Mouse (Mus musculus): Measurements from ENCODE around the gene Rpl14. TPM values are rescaled to one million over a fixed set of nuclear protein-coding genes. Genes with fewer than 3 reads are reported as not detected.
A peak's percentile ranks its signal among the peaks of the same experiment; 100 is the strongest.

Gene Rpl14
- polyA plus RNA-seq, 1 experiment from 2014 or later = 497 TPM

GRCm38 (mm10) chr9:120546482-120546881 lies 24.8 kb upstream of the Rpl14 start:
- H3K27ac ChIP-seq (replicated peaks) = no peak overlapping the region
- peaks cover 10% of the 10 kb centered on the region for H3K4me1 ChIP-seq (replicated peaks)
- peaks cover 6% of the 10 kb centered on the region; the same call in 1 of the 2 replicates for H3K27me3 ChIP-seq
- H3K9ac ChIP-seq = no peak overlapping the region
- no peaks in the 10 kb centered on the region for H3K9me3 ChIP-seq
- H3K4me2 ChIP-seq = no peak overlapping the region
- no peaks in the 10 kb centered on the region for H3K36me3 ChIP-seq
- WGBS = 95% methylated on average over 9 of the region's 9 CpGs
- no peak overlapping the region for H3K4me3 ChIP-seq
- ATAC-seq (ENCODE audit: low read depth) = no peak

DNA sequence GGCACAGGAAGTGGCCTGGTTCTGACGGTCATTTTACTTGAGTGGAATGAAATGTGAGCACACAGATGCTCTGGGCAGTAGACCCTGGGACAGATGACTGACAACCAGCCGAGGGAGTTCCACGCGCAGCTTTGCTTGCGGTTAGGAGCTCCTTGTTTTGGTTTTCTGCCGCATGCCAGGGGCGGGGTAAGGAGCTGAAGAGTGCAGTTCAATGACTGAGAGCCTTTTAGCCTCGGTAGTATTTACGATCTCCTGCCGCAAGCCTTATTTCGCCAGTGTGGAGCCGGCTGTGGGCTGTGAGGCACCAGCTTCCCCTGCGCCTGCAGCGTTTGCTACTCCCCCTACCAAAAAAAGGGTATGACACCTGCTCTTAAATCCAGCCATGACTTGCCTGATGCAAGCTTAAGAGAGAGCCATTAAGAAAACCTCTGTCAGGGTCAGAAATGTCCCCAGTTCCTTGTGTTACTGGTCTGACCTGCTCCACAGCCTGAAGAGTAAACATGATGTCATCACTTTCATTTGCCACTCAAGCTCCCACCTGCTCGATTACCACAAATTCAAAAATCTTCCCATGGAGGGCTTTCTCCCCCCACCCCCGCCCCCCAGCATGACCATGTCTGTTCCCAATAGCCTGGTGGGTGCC lies 24.1 kb upstream of the Rpl14 start:
- peak overlapping the region; percentile 14; the same call in 1 of the 2 replicates for H3K27ac ChIP-seq (replicated peaks)
- H3K9ac ChIP-seq = 0 out of 2 replicates have a peak overlapping the region, but pooled peaks have one; percentile 36
- WGBS = 13% methylated on average over 16 of the region's 16 CpGs
- ATAC-seq (ENCODE audit: low read depth) = no peak
- no peaks in the 10 kb centered on the region for H3K36me3 ChIP-seq
- H3K4me1 ChIP-seq (replicated peaks) = peaks cover 10% of the 10 kb centered on the region
- peak overlapping the region; percentile 35 for H3K4me2 ChIP-seq
- no peaks in the 10 kb centered on the region for H3K9me3 ChIP-seq
- no peak overlapping the region for H3K4me3 ChIP-seq
- no peaks in the 10 kb centered on the region for H3K27me3 ChIP-seq

DNA sequence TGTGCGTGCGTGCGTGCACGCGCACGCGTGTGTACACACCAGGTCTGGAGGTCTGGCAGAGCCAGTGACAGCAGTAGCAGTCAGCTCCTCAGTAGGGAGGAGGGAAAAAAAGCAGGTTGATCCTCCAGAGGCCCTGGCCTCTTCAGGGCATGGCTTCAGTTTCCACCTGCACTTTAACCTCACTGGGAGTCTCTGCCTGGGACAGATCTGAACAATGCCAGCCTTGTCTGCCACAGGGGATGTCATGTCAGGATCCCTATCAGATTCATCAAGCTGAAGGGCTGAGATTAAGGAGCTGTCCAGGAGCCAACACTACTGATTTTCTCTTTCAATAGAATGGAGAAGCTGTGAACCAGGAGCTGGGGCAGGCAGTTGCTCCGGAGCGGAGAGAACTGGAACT lies 20.5 kb upstream of the Rpl14 start:
- no peaks in the 10 kb centered on the region for H3K27me3 ChIP-seq
- H3K27ac ChIP-seq (replicated peaks) = no peak overlapping the region
- H3K9ac ChIP-seq = no peak overlapping the region
- 94% methylated on average over 9 of the region's 9 CpGs for WGBS
- H3K36me3 ChIP-seq = no peaks in the 10 kb centered on the region
- H3K4me2 ChIP-seq = no peak overlapping the region
- no peak overlapping the region for H3K4me3 ChIP-seq
- H3K9me3 ChIP-seq = no peaks in the 10 kb centered on the region
- peaks cover 10% of the 10 kb centered on the region for H3K4me1 ChIP-seq (replicated peaks)
- no peak for ATAC-seq (ENCODE audit: low read depth)

DNA sequence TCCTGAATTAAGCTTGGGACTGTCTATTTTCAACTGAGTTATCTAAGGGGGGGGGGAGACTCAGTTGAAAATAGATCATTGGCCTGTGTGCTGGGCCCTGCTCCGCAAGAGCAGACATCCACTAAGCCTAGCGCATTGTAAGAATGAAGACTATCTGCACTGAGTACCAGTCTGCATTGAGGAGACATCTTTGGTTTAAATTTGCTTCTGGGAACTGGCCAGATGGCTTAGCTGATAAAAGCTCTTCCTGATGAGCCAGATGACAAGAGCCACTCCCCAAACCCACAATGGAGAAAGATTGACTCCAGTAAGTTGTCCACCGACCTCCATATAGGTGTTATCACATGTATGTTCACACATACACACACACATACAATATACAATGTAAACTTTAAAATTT lies 7.7 kb upstream of the Rpl14 start:
- no peaks in the 10 kb centered on the region for H3K27me3 ChIP-seq
- H3K36me3 ChIP-seq = no peaks in the 10 kb centered on the region
- H3K4me3 ChIP-seq = no peak overlapping the region
- 89% methylated on average over 3 of the region's 3 CpGs for WGBS
- no peak overlapping the region for H3K9ac ChIP-seq
- H3K27ac ChIP-seq (replicated peaks) = no peak overlapping the region
- H3K4me1 ChIP-seq (replicated peaks) = no peaks in the 10 kb centered on the region
- no peak for ATAC-seq (ENCODE audit: low read depth)
- no peak overlapping the region for H3K4me2 ChIP-seq
- no peaks in the 10 kb centered on the region for H3K9me3 ChIP-seq

GRCm38 (mm10) chr9:120564247-120564646 lies 7.0 kb upstream of the Rpl14 start:
- Histone ChIP-seq H3K36me3 (no peaks in the 10 kb centered on the region), H3K4me2 (no peak overlapping the region), H3K4me3 (no peak overlapping the region), H3K4me1 (replicated peaks) (no peaks in the 10 kb centered on the region), H3K9me3 (no peaks in the 10 kb centered on the region), H3K27ac (replicated peaks) (no peak overlapping the region), H3K27me3 (no peaks in the 10 kb centered on the region), H3K9ac (no peak overlapping the region)
- WGBS = 83% methylated on average over 2 of the region's 2 CpGs
- no peak for ATAC-seq (ENCODE audit: low read depth)

GRCm38 (mm10) chr9:120566384-120566783 lies 4.9 kb upstream of the Rpl14 start:
- H3K4me3 ChIP-seq = no peak overlapping the region
- no peaks in the 10 kb centered on the region for H3K36me3 ChIP-seq
- H3K4me2 ChIP-seq = no peak overlapping the region
- H3K27ac ChIP-seq (replicated peaks) = no peak overlapping the region
- H3K9ac ChIP-seq = no peak overlapping the region
- no peaks in the 10 kb centered on the region for H3K27me3 ChIP-seq
- WGBS = 80% methylated on average over 5 of the region's 5 CpGs
- H3K9me3 ChIP-seq = no peaks in the 10 kb centered on the region
- H3K4me1 ChIP-seq (replicated peaks) = peaks cover 12% of the 10 kb centered on the region
- ATAC-seq (ENCODE audit: low read depth) = no peak

DNA sequence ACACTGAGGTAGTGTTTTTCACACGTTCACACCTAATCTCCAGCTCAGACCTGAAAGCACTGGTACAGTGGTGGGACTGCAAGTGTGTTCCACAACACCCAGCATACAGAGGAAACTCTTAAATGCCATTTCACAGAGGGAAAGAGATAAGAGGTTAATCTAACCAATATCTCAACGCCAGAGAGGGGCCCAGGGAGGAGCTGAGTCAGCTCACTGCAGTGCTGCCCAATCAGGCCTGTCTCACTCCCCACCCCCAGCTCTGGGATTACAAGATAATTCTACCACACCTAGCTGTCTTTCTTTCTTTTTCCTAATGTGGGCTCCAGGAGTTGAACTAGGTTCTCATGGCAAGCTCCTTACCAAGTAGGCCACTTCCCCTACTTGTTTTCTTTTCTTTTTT lies 2.3 kb upstream of the Rpl14 start:
- Histone ChIP-seq H3K9me3 (no peaks in the 10 kb centered on the region), H3K9ac (no peak overlapping the region), H3K4me1 (replicated peaks) (peaks cover 21% of the 10 kb centered on the region), H3K27me3 (no peaks in the 10 kb centered on the region), H3K27ac (replicated peaks) (no peak overlapping the region), H3K36me3 (peaks cover 14% of the 10 kb centered on the region), H3K4me2 (no peak overlapping the region), H3K4me3 (no peak overlapping the region)
- 81% methylated on average over 2 of the region's 2 CpGs for WGBS
- no peak for ATAC-seq (ENCODE audit: low read depth)

DNA sequence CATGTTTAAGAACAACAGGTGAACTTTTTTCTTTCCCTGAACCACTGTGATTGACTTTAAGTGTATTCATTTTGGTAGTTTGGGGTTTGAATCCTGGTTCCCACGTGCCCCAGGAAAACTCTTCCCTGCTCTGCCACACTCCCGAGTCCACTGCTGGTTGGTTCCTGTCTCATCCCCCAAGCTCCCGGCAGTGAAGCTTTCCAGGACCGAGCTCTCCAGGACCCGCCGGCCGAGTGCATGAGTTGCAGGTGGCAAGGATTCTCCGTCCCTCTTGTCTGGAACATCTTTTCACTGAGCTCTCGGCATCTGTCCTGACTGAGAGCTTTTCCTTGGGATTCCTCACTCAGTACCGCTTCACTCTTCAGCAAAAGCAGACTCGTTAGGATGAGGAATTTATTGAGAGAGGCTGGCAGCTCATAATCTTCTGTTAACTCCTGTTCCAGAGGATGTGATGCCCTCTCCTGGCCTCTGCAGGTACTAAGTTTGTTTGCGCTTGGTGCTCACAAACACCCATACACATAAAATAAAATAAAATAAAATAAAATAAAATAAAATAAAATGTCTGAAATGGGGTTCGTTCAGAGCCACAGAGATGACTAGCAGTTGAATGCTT lies 1.4 kb upstream of the Rpl14 start:
- no peaks in the 10 kb centered on the region for H3K9me3 ChIP-seq
- H3K4me1 ChIP-seq (replicated peaks) = peaks cover 21% of the 10 kb centered on the region
- H3K27ac ChIP-seq (replicated peaks) = no peak overlapping the region
- 60% methylated on average over 13 of the region's 13 CpGs for WGBS
- peaks cover 23% of the 10 kb centered on the region for H3K36me3 ChIP-seq
- H3K4me3 ChIP-seq = no peak overlapping the region
- no peak for ATAC-seq (ENCODE audit: low read depth)
- H3K27me3 ChIP-seq = no peaks in the 10 kb centered on the region
- no peak overlapping the region for H3K9ac ChIP-seq
- no peak overlapping the region for H3K4me2 ChIP-seq

DNA sequence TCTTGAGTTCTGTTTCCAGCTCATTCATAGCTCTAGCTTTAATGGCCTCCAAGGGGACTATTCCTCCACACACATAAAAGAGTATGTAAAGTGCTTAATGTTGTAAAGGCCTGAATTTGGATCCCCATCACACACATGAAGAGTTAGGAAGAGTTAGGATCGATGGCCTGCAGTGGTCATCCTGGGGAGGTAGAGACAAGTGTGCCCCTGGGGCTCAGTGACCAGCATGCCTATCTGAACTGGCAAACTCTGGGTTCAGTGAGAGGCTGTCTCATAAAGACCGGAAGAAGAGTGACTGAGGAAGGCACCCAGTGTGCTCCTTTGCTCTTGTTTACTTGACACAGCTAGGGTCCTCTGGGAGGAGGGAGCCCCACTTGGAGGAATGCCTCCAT lies 914 bp upstream of the Rpl14 start:
- ATAC-seq (ENCODE audit: low read depth) = no peak
- H3K9ac ChIP-seq = peak overlapping the region; percentile 93
- peak overlapping the region; percentile 88 for H3K4me3 ChIP-seq
- H3K4me1 ChIP-seq (replicated peaks) = peaks cover 21% of the 10 kb centered on the region
- WGBS = 54% methylated on average over 2 of the region's 2 CpGs
- peaks cover 28% of the 10 kb centered on the region for H3K36me3 ChIP-seq
- no peaks in the 10 kb centered on the region for H3K9me3 ChIP-seq
- H3K4me2 ChIP-seq = peak overlapping the region; percentile 90
- H3K27me3 ChIP-seq = no peaks in the 10 kb centered on the region
- H3K27ac ChIP-seq (replicated peaks) = no peak overlapping the region

DNA sequence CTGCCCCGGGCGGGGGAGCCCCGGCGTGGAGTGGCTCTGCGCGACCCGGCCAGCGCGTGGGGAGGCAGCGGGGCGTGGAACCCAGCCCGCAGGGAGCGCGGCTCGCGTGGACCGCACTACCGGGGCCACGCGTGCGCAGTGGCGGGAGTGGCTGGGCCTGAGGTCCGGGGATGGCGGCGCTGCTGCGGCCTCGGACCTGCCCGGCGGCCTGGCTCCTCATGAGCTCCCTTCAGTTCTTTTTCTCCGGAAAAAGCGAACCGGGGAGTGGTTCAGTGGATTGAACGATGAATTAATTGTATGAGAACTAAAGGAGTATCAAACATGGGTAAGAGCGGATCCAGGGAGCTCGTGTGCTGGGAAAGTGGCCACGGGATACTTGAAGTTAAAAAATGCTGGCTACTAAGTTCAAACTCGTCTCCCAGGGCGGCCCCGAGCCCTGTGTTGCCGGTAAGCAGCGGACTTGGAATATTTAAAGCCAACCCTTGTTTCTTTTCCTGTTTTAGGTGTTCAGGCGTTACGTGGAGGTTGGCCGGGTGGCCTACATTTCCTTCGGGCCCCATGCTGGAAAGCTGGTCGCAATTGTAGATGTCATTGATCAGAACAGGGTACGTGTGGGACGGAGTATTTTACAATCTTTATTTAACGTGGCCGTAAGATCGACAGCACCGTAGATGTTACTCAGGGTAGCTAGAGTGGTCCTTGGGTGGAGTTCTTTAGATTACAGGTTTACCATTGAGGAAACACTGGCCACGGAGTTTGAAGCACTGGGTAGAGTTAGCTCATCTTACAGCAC lies 545 bp downstream of the Rpl14 start:
- WGBS = 1% methylated on average over 53 of the region's 53 CpGs
- peak overlapping the region; percentile 90 for H3K4me2 ChIP-seq
- peak; percentile 65 for ATAC-seq (ENCODE audit: low read depth)

GRCm38 (mm10) chr9:120575748-120576661 lies 4.8 kb downstream of the Rpl14 start:
- Histone ChIP-seq H3K4me2 (peak overlapping the region; percentile 89), H3K27me3 (no peaks in the 10 kb centered on the region), H3K4me3 (peak overlapping the region; percentile 67; the same call in 1 of the 2 replicates), H3K9me3 (no peaks in the 10 kb centered on the region), H3K9ac (no peak overlapping the region), H3K27ac (replicated peaks) (peak overlapping the region; percentile 67; the same call in 1 of the 2 replicates), H3K36me3 (peaks cover 39% of the 10 kb centered on the region), H3K4me1 (replicated peaks) (peaks cover 29% of the 10 kb centered on the region)
- WGBS = 56% methylated on average over 6 of the region's 6 CpGs
- ATAC-seq (ENCODE audit: low read depth) = no peak

More for the DNA sequence above, 545 bp downstream of the Rpl14 start:
- Histone ChIP-seq H3K27ac (replicated peaks) (peak overlapping the region; percentile 81), H3K9ac (peak overlapping the region; percentile 93), H3K9me3 (no peaks in the 10 kb centered on the region), H3K4me3 (peak overlapping the region; percentile 88), H3K4me1 (replicated peaks) (peaks cover 31% of the 10 kb centered on the region), H3K36me3 (peaks cover 39% of the 10 kb centered on the region), H3K27me3 (no peaks in the 10 kb centered on the region)
